Mouse (Mus musculus): Measurements from ENCODE around the gene Celf2.

Celf2 gene

DNA sequence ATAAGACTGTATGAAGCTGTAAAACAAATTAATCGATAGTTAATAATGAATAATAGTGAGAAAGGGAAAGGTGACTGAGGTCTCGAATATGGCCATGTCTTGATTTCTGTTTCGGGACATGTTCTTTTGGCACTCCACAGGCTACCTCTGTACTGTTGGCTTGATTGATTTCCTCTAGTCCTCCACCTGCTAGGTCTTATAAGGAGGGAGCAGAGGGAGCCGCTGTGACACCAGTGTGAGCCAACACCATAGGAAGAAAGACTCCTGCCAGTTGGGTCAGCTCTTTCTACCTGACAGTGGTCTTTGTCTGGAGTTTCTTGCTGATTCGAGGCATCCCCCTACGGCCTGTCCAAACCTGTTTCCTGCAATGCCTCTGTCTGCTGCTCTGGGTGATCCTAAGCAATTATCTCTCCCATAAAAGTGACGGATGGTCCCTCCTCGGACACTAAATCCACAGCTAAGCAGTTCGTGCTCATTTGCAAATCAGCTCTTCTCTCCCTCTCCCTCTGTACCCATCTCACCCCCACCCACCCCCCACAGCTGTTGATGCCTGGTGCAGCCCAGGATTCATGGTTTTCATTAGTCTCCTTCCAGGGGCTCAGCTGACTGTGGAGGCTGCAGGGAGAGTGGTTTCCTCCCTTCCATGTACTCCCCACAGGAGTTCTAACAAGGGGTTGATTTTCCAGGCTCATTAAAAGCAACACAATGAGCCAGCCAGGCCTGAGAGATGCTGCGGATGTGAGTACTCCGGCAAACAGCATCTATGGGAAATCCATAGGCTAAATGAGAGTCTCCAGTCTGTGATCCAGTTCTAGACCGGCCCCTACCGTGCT, 1003.2 kb downstream of the Celf2 start:
- no peak for DNase-seq (ENCODE audit: low spot score in 2 of 2)

DNA sequence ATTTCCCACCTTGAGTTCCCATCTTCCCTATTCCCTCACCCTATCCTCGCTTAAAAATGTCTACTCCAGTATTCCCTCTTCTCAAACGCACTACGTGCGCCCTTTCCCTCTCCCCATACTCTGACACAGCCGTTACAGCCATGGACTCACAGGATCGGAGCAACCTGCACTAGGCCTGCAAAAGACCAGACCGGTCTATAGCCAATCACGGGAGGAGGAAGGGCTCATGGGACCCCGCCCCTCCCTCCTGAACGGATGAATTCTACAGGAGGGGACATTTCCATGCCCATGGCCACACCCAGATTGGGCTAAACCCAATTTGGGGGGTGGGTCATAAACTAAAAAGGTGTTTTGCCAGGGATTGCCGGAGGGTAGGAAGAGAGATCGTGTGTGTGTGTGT, 1003.8 kb downstream of the Celf2 start:
- no peak for DNase-seq (ENCODE audit: low spot score in 2 of 2)

DNA sequence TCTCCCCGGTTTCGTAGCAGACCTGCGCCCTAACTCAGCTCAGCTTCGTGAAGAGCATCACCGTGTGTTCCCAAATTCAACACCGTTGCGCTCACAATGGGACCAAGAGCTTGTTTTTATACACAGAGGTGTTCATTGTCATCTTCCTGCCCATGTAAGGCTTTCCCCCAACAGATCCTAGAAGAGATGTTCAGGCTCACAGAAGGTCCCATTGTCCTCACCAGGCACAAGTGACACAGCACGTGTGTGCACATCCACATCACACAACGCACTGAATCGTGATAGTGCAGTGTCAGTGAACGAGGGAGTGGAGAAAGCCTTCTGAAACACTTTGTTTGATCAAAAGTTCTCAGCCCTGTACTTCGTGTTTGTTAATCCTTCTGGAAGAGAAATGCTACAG, 1011.3 kb downstream of the Celf2 start:
- no peak for DNase-seq (ENCODE audit: low spot score in 2 of 2)

DNA sequence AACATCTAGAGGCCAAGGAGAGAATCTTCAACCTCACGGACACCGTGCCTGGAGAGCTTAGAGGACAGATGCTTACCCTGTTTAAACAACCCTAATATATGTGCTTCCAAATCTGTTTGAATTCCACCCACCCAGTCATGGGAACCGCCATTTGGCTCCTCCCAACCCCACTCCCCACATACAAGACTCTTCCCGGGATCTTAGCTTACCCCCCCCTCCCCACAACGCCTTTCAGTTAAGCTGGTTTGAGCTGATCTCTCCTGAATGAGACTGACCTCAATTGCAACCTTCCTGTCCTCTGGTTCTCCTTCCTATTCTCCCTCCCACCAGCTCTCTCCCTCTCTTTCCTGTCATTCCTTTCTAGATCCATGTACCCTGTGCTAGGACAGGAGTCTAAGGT, 1011.7 kb downstream of the Celf2 start:
- no peak for DNase-seq (ENCODE audit: low spot score in 2 of 2)

DNA sequence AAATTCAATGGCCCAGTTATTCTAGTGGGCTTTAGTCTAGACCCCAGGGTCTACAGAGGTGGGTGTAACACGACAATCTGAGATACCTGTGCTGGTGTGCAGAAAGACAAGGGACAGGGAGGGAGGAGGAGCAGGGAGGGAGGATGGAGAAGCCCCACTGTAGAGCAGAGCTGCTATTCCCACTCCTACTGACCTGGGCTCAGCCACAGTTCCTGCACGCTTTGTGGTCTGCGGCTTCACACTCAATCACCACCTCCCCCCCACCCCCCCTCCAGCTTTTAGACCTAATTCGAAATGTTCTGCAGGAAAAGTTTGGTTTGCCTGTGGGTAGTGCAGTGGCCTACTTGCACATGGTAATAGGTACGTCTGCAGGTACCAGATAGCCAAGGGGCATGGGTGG, 1015.5 kb downstream of the Celf2 start:
- DNase-seq (ENCODE audit: low spot score in 2 of 2) = no peak

DNA sequence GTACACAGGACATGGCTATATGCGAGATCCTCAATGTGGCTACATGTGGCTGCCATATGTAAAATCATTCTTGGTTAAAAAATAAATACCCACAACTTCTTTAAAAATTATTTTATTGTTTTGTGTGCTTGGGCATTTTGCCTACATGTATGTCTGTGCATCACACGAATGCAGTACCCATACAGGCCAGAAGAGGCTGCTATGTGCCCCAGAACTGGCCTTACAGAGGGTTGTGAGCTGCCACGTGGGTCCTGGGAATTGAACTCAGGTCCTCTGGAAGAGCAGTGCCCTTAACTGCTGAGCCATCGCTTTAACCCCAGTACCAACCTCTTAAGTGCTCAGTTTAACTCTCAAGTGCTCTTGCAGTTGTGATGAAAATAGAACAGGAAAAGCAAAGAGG, 1018.5 kb downstream of the Celf2 start:
- no peak for DNase-seq (ENCODE audit: low spot score in 2 of 2)

DNA sequence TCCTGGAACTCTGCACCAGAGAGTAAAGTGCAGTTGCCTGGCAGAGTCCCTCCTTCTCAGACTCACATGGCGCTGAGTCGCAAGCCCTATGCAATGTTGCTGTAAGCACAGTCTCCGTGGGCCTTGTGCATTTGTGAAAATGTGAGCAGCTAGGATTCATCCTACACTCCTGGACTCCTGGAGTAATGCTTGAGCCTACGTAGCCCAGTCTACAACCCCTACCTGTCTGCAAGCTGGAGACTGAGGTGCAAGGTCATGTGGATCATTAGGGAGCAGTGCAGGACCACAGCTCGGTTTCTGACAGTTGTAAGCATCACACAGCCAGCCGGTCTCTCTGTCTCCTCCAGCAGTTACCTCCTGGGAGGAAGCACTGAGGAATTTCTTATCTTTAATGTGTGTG, 1019.3 kb downstream of the Celf2 start:
- no peak for DNase-seq (ENCODE audit: low spot score in 2 of 2)

Data from frontal cortex, postnatal 10 days (tissue).